Mouse (Mus musculus): ENCODE measurements around the gene AI464131.

- no peak for TF ChIP-seq GATA1 (IDR thresholded peaks at IDR 0.05; ENCODE audit: borderline replicate concordance, low read length)
- no peak for TF ChIP-seq FLI1 (IDR thresholded peaks at IDR 0.05; ENCODE audit: low read length)
These were observed 15.5 kb upstream of the AI464131 start for GRCm38 (mm10) chr4:41518349-41518748.

Measured in megakaryocyte, embryonic 14.5 days (primary cell).